Mouse (Mus musculus) intestine, embryonic 16.5 days (tissue): ENCODE measurements around the gene Syt7. TPM values are rescaled to one million over a fixed set of nuclear protein-coding genes. Genes with fewer than 3 reads are reported as not detected.

ENCODE experiments used
- ATAC-seq: fragments of 200-750 bp; cut with Nextera tagmentation; 2 replicates; pipeline ENCODE4 v1.8.0; 2017; ENCODE audit warnings: moderate TSS enrichment, moderate library complexity
- H3K27ac ChIP-seq: fragments of 300-500 bp; sonication (generic); 2 replicates; pipeline ENCODE4 v1.5.1; 2014; ENCODE audit warnings: mild to moderate bottlenecking, low read length
- H3K27me3 ChIP-seq: fragments of 300-500 bp; sonication (generic); replicated peaks from 2 replicates; pipeline ENCODE4 v1.6.1; 2014; ENCODE audit warnings: low read length, control low read depth, mixed read lengths; ENCODE audit not compliant: control insufficient read depth, insufficient read depth
- H3K36me3 ChIP-seq: fragments of 300-500 bp; sonication (generic); 2 replicates; pipeline ENCODE4 v1.6.1; 2014; ENCODE audit warnings: low read length, control low read depth; ENCODE audit not compliant: control insufficient read depth, insufficient read depth
- H3K4me1 ChIP-seq: fragments of 300-500 bp; sonication (generic); 2 replicates; pipeline ENCODE4 v1.6.1; 2014; ENCODE audit warnings: low read length, control low read depth, mixed read lengths; ENCODE audit not compliant: control insufficient read depth, insufficient read depth
- H3K4me2 ChIP-seq: fragments of 300-500 bp; sonication (generic); 2 replicates; pipeline ENCODE4 v1.6.1; 2014; ENCODE audit warnings: low read depth, low read length, control low read depth
- H3K4me3 ChIP-seq: fragments of 300-500 bp; sonication (generic); 2 replicates; pipeline ENCODE4 v1.5.1; 2014; ENCODE audit warnings: mild to moderate bottlenecking, low read length
- H3K9ac ChIP-seq: fragments of 300-500 bp; sonication (generic); 2 replicates; pipeline ENCODE4 v1.6.1; 2014; ENCODE audit warnings: low read depth, low read length
- H3K9me3 ChIP-seq: fragments of 300-500 bp; sonication (generic); 2 replicates; pipeline ENCODE4 v1.6.1; 2016; ENCODE audit warnings: low read length, control low read depth; ENCODE audit not compliant: control insufficient read depth
- WGBS: fragments of 180-500 bp; shearing (Covaris S2); extraction: QIAGEN DNeasy Blood & Tissue Kit; methylation state at CpG from one replicate; pipeline ENCODE4 v1.1.7; 2014; 5-methylcytosine and 5-hydroxymethylcytosine counted together
- polyA plus RNA-seq: library from polyadenylated mRNA; unstranded; fragments of >200 nt; fragmentation: Nextera tagmentation; extraction: Ambion mirVana; gene quantifications from 2 replicates; pipeline ENCODE4 v1.2.1, GENCODE M21; 2015

Syt7 gene
- polyA plus RNA-seq, 1 experiment from 2014 or later, result 0.94 TPM

GRCm38 (mm10) chr19:10354830-10355229, 34.1 kb upstream of the Syt7 start:
- Histone ChIP-seq H3K4me2 (no peak overlapping the region), H3K4me3 (no peak overlapping the region), H3K9me3 (no peaks in the 10 kb centered on the region), H3K4me1 (peaks cover 3% of the 10 kb centered on the region; the same call in 1 of the 2 replicates), H3K9ac (no peak overlapping the region), H3K27ac (no peak overlapping the region), H3K36me3 (no peaks in the 10 kb centered on the region), H3K27me3 (no peaks in the 10 kb centered on the region)
- ATAC-seq, result no peak
- WGBS, result 49% methylated on average over 2 of the region's 2 CpGs

GRCm38 (mm10) chr19:10356845-10357503, 31.9 kb upstream of the Syt7 start:
- no peaks in the 10 kb centered on the region for H3K9me3 ChIP-seq
- no peak overlapping the region for H3K4me2 ChIP-seq
- ATAC-seq, result no peak
- peaks cover under 1% of the 10 kb centered on the region; the same call in 1 of the 2 replicates for H3K27me3 ChIP-seq
- H3K4me1 ChIP-seq, result peaks cover 3% of the 10 kb centered on the region; the same call in 1 of the 2 replicates
- no peaks in the 10 kb centered on the region for H3K36me3 ChIP-seq
- H3K9ac ChIP-seq, result no peak overlapping the region
- no peak overlapping the region for H3K4me3 ChIP-seq
- no peak overlapping the region for H3K27ac ChIP-seq
- 26% methylated on average over 12 of the region's 12 CpGs for WGBS

- Histone ChIP-seq H3K9me3 (no peaks in the 10 kb centered on the region), H3K4me2 (no peak overlapping the region), H3K36me3 (no peaks in the 10 kb centered on the region), H3K27ac (no peak overlapping the region), H3K4me1 (peaks cover 6% of the 10 kb centered on the region; the same call in 1 of the 2 replicates), H3K4me3 (no peak overlapping the region), H3K9ac (no peak overlapping the region), H3K27me3 (peaks cover 3% of the 10 kb centered on the region; the same call in 1 of the 2 replicates)
- peak; percentile 80 for ATAC-seq
- 68% methylated on average over 8 of the region's 8 CpGs for WGBS
These were observed 29.6 kb upstream of the Syt7 start for GRCm38 (mm10) chr19:10359105-10359946.

DNA sequence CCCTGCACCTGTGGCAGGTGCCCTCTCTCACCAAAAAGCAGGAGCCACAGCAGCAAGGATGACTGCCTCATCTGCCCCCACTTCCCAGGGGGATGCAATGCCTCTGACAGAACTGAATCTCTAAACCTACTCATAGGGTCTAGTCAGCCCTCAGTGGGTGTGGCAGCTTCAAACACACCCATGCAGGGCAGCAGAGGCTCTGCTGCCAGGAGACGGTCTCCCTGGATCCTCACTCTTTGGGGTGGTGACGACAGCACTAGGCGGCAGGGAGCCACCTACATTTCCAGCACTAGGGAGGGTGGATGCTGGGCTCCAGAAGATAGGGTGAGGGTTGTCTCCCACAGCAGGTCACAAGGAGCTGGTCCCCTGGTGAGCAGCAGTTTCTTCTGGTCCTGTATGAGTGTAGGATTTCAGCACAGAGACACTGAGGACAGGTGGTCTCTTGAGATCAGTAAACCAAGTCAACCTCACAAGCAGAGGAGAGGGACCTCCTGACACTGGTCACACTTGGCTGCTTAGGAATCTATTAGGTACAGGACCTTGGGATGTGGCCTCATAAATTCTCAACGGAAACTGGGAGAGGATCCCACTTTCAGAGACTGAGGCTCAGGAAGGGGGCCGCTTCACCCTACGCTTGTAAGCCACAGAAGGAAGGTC, 26.3 kb upstream of the Syt7 start:
- H3K4me2 ChIP-seq, result no peak overlapping the region
- no peaks in the 10 kb centered on the region for H3K9me3 ChIP-seq
- 64% methylated on average over 6 of the region's 6 CpGs for WGBS
- H3K4me3 ChIP-seq, result no peak overlapping the region
- H3K27ac ChIP-seq, result no peak overlapping the region
- H3K9ac ChIP-seq, result no peak overlapping the region
- peaks cover 3% of the 10 kb centered on the region; the same call in 1 of the 2 replicates for H3K27me3 ChIP-seq
- peaks cover 6% of the 10 kb centered on the region; the same call in 1 of the 2 replicates for H3K4me1 ChIP-seq
- H3K36me3 ChIP-seq, result no peaks in the 10 kb centered on the region
- ATAC-seq, result no peak

DNA sequence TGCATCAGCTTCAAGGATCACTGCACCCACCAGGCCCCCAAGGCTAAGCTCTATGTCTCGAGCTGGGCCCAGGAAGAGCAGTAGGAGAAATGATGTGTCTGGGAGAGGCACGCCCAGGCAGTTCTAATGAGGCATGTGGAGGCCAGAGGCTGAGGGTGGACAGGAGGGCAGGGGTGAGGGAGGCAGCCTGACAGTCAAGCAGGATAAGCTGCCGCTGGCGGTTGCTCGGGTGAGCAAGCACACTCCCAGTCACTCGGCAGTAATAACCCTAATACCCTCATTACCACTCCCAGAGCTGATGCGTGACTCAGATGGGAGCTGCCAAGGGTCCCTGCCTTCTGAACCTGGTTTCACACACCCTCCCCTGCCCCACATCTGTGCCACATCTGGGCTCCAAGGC, 25.0 kb upstream of the Syt7 start:
- Histone ChIP-seq H3K4me3 (no peak overlapping the region), H3K36me3 (no peaks in the 10 kb centered on the region), H3K9me3 (no peaks in the 10 kb centered on the region), H3K27ac (no peak overlapping the region), H3K4me1 (peaks cover 6% of the 10 kb centered on the region; the same call in 1 of the 2 replicates), H3K4me2 (no peak overlapping the region), H3K27me3 (peaks cover 3% of the 10 kb centered on the region; the same call in 1 of the 2 replicates), H3K9ac (no peak overlapping the region)
- WGBS, result 16% methylated on average over 7 of the region's 7 CpGs
- ATAC-seq, result peak; percentile 34; the same call in 1 of the 2 replicates

DNA sequence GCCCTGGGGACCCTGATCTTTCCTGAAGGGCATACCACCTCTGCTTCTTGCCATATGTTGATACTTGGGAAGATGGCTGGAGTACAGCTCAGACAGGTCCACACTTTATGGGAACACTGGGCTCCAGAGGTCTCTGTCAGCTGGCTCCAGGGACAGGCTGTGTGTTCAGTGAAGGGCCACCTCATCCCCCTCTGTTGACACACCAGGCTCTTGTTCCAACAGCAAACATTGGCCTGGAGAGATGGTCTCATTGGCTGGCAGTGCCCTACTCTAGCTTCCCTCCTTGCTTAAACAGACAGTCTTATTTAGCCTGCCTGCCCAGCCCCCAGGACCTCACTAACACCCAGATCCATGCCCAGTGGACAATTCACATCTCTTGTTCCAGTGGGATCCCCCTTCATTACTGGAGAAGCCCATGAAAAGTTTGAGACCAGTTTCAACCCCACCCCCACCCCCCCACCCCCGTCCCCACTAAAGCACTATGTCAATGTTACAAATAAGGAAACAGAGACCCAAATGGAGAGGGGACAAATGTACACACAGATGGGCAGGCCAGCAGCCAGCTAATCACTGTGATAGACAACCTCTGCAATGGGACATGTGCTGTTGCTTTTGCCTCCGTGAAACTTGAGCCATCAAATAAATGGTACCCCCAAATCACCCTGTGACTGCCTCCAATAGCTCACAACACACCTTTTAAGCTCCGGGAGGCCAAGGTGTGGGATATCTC, 22.6 kb upstream of the Syt7 start:
- H3K4me1 ChIP-seq, result 0 out of 2 replicates have a peak, but pooled peaks cover 3% of the 10 kb centered on the region
- H3K27ac ChIP-seq, result no peak overlapping the region
- no peaks in the 10 kb centered on the region for H3K9me3 ChIP-seq
- 52% methylated on average over 3 of the region's 3 CpGs for WGBS
- no peaks in the 10 kb centered on the region for H3K36me3 ChIP-seq
- ATAC-seq, result peak; percentile 50
- peaks cover 3% of the 10 kb centered on the region; the same call in 1 of the 2 replicates for H3K27me3 ChIP-seq
- H3K4me3 ChIP-seq, result no peak overlapping the region
- no peak overlapping the region for H3K4me2 ChIP-seq
- H3K9ac ChIP-seq, result no peak overlapping the region

DNA sequence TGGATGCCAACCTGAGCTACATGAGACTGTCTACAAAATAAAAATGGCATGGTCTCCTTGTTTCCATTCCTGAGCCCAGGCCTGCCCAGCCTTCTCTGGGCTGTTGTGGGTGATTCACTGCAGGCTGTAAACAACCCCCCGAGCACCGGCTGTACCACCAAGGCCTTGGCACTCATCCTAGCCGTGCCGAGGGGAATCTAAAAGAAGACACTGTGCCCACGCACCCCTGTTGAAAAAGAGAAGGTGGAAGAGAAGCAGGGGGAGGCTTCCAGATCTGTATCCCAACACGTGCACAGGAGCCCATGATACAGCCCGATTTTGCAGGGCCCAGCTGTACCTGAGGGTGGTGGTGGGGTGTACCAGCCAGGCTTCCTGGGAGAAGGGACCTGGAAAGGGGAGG, 21.1 kb upstream of the Syt7 start:
- Histone ChIP-seq H3K4me1 (0 out of 2 replicates have a peak, but pooled peaks cover 3% of the 10 kb centered on the region), H3K9me3 (no peaks in the 10 kb centered on the region), H3K36me3 (no peaks in the 10 kb centered on the region), H3K27ac (no peak overlapping the region), H3K4me3 (no peak overlapping the region), H3K27me3 (no peaks in the 10 kb centered on the region), H3K4me2 (no peak overlapping the region), H3K9ac (no peak overlapping the region)
- WGBS, result 86% methylated on average over 7 of the region's 7 CpGs
- no peak for ATAC-seq

DNA sequence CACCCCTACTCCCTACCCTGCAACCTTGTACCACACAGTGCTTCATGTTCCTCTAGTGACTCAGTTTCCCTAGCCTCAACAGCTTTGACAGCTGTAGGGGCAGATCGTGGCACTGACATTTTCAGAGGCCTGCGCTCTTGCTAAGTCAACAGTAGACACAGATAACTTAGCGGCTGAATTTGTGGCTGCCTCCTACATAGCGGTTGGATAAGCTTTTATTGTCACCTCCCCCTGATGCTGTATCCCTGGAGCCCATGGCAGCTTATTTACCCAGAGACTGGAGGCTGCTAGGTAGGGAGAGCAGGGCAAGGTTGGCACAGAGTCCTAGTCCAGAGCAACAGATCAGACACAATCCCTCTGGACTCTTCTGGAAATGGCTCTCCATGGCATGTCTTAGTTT, 19.0 kb upstream of the Syt7 start:
- WGBS, result 60% methylated on average over 4 of the region's 4 CpGs
- Histone ChIP-seq H3K4me3 (no peak overlapping the region), H3K9me3 (no peaks in the 10 kb centered on the region), H3K9ac (no peak overlapping the region), H3K4me1 (no peaks in the 10 kb centered on the region), H3K27ac (no peak overlapping the region), H3K27me3 (no peaks in the 10 kb centered on the region), H3K4me2 (no peak overlapping the region), H3K36me3 (no peaks in the 10 kb centered on the region)
- ATAC-seq, result no peak
